Mouse (Mus musculus) embryonic fibroblast, embryonic 13.5 days (primary cell): ENCODE data around the gene Dusp21.

ENCODE experiments used
- CTCF ChIP-seq: IDR thresholded peaks from 2 replicates; pipeline ENCODE4 v1.5.1; 2011; ENCODE audit warnings: mild to moderate bottlenecking, control low read depth, low read length, moderate library complexity, borderline replicate concordance; ENCODE audit not compliant: insufficient read depth
- POLR2A ChIP-seq: IDR thresholded peaks from 2 replicates; pipeline ENCODE4 v1.6.1; 2011; ENCODE audit warnings: low read depth, mild to moderate bottlenecking, control low read depth, low read length, moderate library complexity

DNA sequence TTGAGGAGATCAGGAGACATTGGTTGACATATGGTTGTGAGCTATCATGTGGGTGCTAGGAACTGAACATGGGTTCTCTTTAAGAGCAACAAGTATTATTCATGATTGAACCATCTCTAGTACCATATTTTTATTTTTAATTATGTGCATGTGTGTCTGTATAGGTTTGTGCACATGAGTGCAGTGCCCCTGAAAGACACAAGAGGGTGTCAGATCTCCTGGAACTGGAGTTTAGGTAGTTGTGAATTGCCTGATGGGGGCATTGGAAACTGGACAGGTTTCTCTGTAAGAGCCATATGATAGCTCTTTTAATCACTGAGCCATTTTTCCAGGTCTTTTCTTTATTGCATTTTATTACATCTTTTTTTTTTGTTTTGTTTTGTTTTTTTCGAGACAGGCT is 23.3 kb downstream of the Dusp21 start:
- TF ChIP-seq CTCF (no peak), POLR2A (no peak)
